Mouse (Mus musculus): ENCODE measurements around the gene Arl15.

The Arl15 gene

GRCm38 (mm10) chr13:113993066-113993465, 198.8 kb downstream of the Arl15 start:
- no peak for DNase-seq (ENCODE audit: low spot score)

GRCm38 (mm10) chr13:113994586-113994985, 200.3 kb downstream of the Arl15 start:
- DNase-seq (ENCODE audit: low spot score): no peak

GRCm38 (mm10) chr13:113995490-113996236, 201.4 kb downstream of the Arl15 start:
- no peak for DNase-seq (ENCODE audit: low spot score)

GRCm38 (mm10) chr13:113998811-113999210, 204.5 kb downstream of the Arl15 start:
- no peak for DNase-seq (ENCODE audit: low spot score)

GRCm38 (mm10) chr13:114003463-114003862, 209.2 kb downstream of the Arl15 start:
- no peak for DNase-seq (ENCODE audit: low spot score)

GRCm38 (mm10) chr13:114004191-114004590, 209.9 kb downstream of the Arl15 start:
- DNase-seq (ENCODE audit: low spot score): no peak

GRCm38 (mm10) chr13:114009786-114010185, 215.5 kb downstream of the Arl15 start:
- DNase-seq (ENCODE audit: low spot score): no peak

GRCm38 (mm10) chr13:114010521-114010920, 216.2 kb downstream of the Arl15 start:
- DNase-seq (ENCODE audit: low spot score): no peak

GRCm38 (mm10) chr13:114011019-114011418, 216.7 kb downstream of the Arl15 start:
- DNase-seq (ENCODE audit: low spot score): no peak

- DNase-seq (ENCODE audit: low spot score): no peak
Measured at GRCm38 (mm10) chr13:114017928-114018327, 223.6 kb downstream of the Arl15 start.

GRCm38 (mm10) chr13:114023541-114023940, 229.2 kb downstream of the Arl15 start:
- peak; percentile 22 for DNase-seq (ENCODE audit: low spot score)

- no peak for DNase-seq (ENCODE audit: low spot score)
Measured at GRCm38 (mm10) chr13:114026306-114026705, 232.0 kb downstream of the Arl15 start.

- DNase-seq (ENCODE audit: low spot score): no peak
Measured at GRCm38 (mm10) chr13:114026751-114027150, 232.4 kb downstream of the Arl15 start.

GRCm38 (mm10) chr13:114048071-114048470, 253.8 kb downstream of the Arl15 start:
- no peak for DNase-seq (ENCODE audit: low spot score)

- DNase-seq (ENCODE audit: low spot score): no peak
Measured at GRCm38 (mm10) chr13:114048688-114049087, 254.4 kb downstream of the Arl15 start.

- no peak for DNase-seq (ENCODE audit: low spot score)
Measured at GRCm38 (mm10) chr13:114051151-114051850, 257.0 kb downstream of the Arl15 start.

- no peak for DNase-seq (ENCODE audit: low spot score)
Measured at GRCm38 (mm10) chr13:114052426-114053205, 258.3 kb downstream of the Arl15 start.

- no peak for DNase-seq (ENCODE audit: low spot score)
Measured at GRCm38 (mm10) chr13:114053261-114053660, 259.0 kb downstream of the Arl15 start.

- no peak for DNase-seq (ENCODE audit: low spot score)
Measured at GRCm38 (mm10) chr13:114055686-114056085, 261.4 kb downstream of the Arl15 start.

GRCm38 (mm10) chr13:114060258-114060657, 266.0 kb downstream of the Arl15 start:
- DNase-seq (ENCODE audit: low spot score): no peak

- DNase-seq (ENCODE audit: low spot score): no peak
Measured at GRCm38 (mm10) chr13:114061234-114061633, 266.9 kb downstream of the Arl15 start.

GRCm38 (mm10) chr13:114064069-114064468, 269.8 kb downstream of the Arl15 start:
- DNase-seq (ENCODE audit: low spot score): no peak

- no peak for DNase-seq (ENCODE audit: low spot score)
Measured at GRCm38 (mm10) chr13:114065012-114065411, 270.7 kb downstream of the Arl15 start.

Data from urinary bladder, postnatal 14 days (tissue).